Comparison of ENCODE assay signal across 8 mouse cellular contexts in genomic region chr16:57120913-57121815, GRCm38 (mm10). TPM values are rescaled to one million over a fixed set of nuclear protein-coding genes. Genes with fewer than 3 reads are reported as not detected.
DNase-seq lines count a peak whose midpoint lies in the region; ATAC-seq lines count a peak whose summit lies in the region.

Gene Tomm70a (plus strand): TSS chr16:57121703.

- peak; percentile 99 for DNase-seq in R1 (ENCODE audit: low read depth, low spot score)
- peak; percentile 95 to 97 for DNase-seq in cerebellum, postnatal 25 days
- DNase-seq in frontal cortex, postnatal 25 days (ENCODE audit: low spot score in 2 of 2) = peak; percentile 90 to 92
- peak; percentile 91 for DNase-seq in hindbrain, embryonic 14.5 days (ENCODE audit: low spot score)
- peak; percentile 94 to 95 for DNase-seq in layer of hippocampus, postnatal 36 days
- DNase-seq in lung, postnatal 36 days = peak; percentile 96
- DNase-seq in retina, postnatal 1 day = peak; percentile 98
- peak; percentile 89 to 92 for DNase-seq in urinary bladder, adult 18-20 months (ENCODE audit: low spot score in 2 of 2)

- peak; percentile 100 for ATAC-seq in hindbrain, embryonic 14.5 days (ENCODE audit: low FRiP score)

- H3K27ac ChIP-seq in hindbrain, embryonic 14.5 days = peak within 1 kb of the TSS; percentile 95

- no peaks in the 10 kb centered on the region for H3K36me3 ChIP-seq in hindbrain, embryonic 14.5 days (replicated peaks; ENCODE audit: control insufficient read depth, insufficient read depth)

- H3K4me2 ChIP-seq in hindbrain, embryonic 14.5 days (replicated peaks) = peak within 1 kb of the TSS; percentile 85

- no peaks in the 10 kb centered on the region for H3K27me3 ChIP-seq in hindbrain, embryonic 14.5 days (ENCODE audit: control insufficient read depth, insufficient read depth, low read length)

- peak within 1 kb of the TSS; percentile 69 for H3K4me3 ChIP-seq in hindbrain, embryonic 14.5 days (replicated peaks; ENCODE audit: low read length)

- H3K9me3 ChIP-seq in hindbrain, embryonic 14.5 days (ENCODE audit: control insufficient read depth, low read length) = no peaks in the 10 kb centered on the region

- H3K9ac ChIP-seq in hindbrain, embryonic 14.5 days = peak within 1 kb of the TSS; percentile 78

- under 1% methylated on average over 36 of the region's 37 CpGs for WGBS in hindbrain, embryonic 14.5 days

- H3K4me1 ChIP-seq in hindbrain, embryonic 14.5 days (replicated peaks; ENCODE audit: control insufficient read depth, insufficient read depth, low read length) = peaks cover 18% of the 10 kb centered on the region

RNA-seq across cellular contexts. Expression of gene Tomm70a, which starts in this region (rescaled TPM):
- polyA plus RNA-seq in hindbrain, embryonic 14.5 days (2014; fragmentation: Nextera tagmentation; extraction: Ambion mirVana) = 87.9 and 100 TPM in 2 replicates
- 100 to 1,000 TPM in 1 of 2 experiments, 10 to 100 TPM in 1; 98.6 to 101 TPM for total RNA-seq in layer of hippocampus, postnatal 36 days (2021)

Comparison
In these comparisons a context has a peak if more than half of its experiments do, and no peak if none do; other contexts are left out.
1. Peak in every context shown above with its lines: DNase-seq, ATAC-seq, H3K4me3 ChIP-seq and H3K27ac ChIP-seq.